Mouse (Mus musculus): ENCODE measurements at regions not wholly inside any gene's neighbourhood (a gene's known extent, or its start where the extent isn't known, plus 50 kb on each side); places are given as distances from the start of the nearest gene placed in this dataset.

DNA sequence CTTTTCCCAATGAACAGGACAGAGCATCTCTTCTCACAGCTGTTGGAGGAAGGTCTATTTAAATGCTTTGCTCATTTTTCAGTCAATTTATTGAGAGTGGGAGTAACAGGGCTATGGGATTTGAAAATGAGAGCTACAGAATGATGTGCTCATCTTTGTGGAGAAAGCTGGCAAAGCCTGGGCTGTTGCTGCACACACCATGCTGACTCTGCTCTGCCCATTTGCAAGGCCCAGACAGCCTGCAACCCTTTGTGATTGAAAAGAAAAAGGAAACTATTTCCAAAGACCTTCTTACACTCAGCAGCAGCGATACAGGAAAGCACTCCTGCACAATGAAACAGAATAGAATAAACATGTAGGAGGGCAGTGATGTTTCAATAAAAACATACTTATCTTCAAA, 231.5 kb upstream of the B3gat1 start:
- ATAC-seq (ENCODE audit: insufficient number of reproducible peaks, low FRiP score, low TSS enrichment, low read depth), result no peak

DNA sequence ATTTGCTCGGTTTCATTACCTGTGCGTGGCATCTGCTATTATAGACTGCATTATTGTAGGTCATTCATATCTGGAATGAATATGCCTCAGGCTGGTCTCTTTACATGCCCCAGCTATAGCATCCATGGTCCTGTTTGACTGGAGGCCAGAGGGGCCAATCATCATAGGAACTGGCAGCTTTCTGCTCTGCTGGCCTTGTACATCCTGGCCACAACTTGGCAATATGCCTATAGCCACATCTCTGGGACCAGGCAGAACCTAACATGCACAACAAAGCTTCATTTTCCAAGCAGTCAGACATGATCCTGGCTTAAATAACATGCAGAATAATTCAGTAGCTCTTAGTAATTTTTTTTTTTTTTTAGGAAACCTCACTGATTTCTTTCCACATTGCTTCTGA, 227.6 kb upstream of the B3gat1 start:
- Histone ChIP-seq H3K4me1 (no peaks in the 10 kb centered on the region), H3K9me3 (no peaks in the 10 kb centered on the region), H3K4me3 (no peak overlapping the region), H3K36me3 (no peaks in the 10 kb centered on the region), H3K4me2 (no peak overlapping the region), H3K27me3 (no peaks in the 10 kb centered on the region), H3K9ac (no peak overlapping the region), H3K27ac (no peak overlapping the region)
- no peak for ATAC-seq (ENCODE audit: insufficient number of reproducible peaks, low FRiP score, low TSS enrichment, low read depth)
- WGBS, result 94% methylated on average over 2 of the region's 2 CpGs

More for the DNA sequence above, 231.5 kb upstream of the B3gat1 start:
- H3K4me1 ChIP-seq, result no peaks in the 10 kb centered on the region
- no peaks in the 10 kb centered on the region for H3K36me3 ChIP-seq
- H3K9ac ChIP-seq, result no peak overlapping the region
- no peak overlapping the region for H3K4me3 ChIP-seq
- H3K27ac ChIP-seq, result no peak overlapping the region
- no peaks in the 10 kb centered on the region for H3K9me3 ChIP-seq
- no peaks in the 10 kb centered on the region for H3K27me3 ChIP-seq
- no peak overlapping the region for H3K4me2 ChIP-seq
- WGBS, result 69% methylated on average over 1 of the region's 1 CpGs

GRCm38 (mm10) chr9:26518651-26519050, 214.9 kb upstream of the B3gat1 start:
- no peaks in the 10 kb centered on the region for H3K9me3 ChIP-seq
- H3K4me3 ChIP-seq, result no peak overlapping the region
- no peak overlapping the region for H3K27ac ChIP-seq
- H3K9ac ChIP-seq, result no peak overlapping the region
- WGBS, result 72% methylated on average over 2 of the region's 2 CpGs
- no peaks in the 10 kb centered on the region for H3K27me3 ChIP-seq
- ATAC-seq (ENCODE audit: insufficient number of reproducible peaks, low FRiP score, low TSS enrichment, low read depth), result no peak
- H3K4me2 ChIP-seq, result no peak overlapping the region
- H3K36me3 ChIP-seq, result no peaks in the 10 kb centered on the region
- H3K4me1 ChIP-seq, result peaks cover 10% of the 10 kb centered on the region; the same call in 1 of the 2 replicates

GRCm38 (mm10) chr9:26519581-26520501, 213.7 kb upstream of the B3gat1 start:
- no peak overlapping the region for H3K4me3 ChIP-seq
- ATAC-seq (ENCODE audit: insufficient number of reproducible peaks, low FRiP score, low TSS enrichment, low read depth), result peak; percentile 70; the same call in 1 of the 2 replicates
- H3K27me3 ChIP-seq, result no peaks in the 10 kb centered on the region
- 32% methylated on average over 5 of the region's 5 CpGs for WGBS
- no peak overlapping the region for H3K4me2 ChIP-seq
- peaks cover 10% of the 10 kb centered on the region; the same call in 1 of the 2 replicates for H3K4me1 ChIP-seq
- peak overlapping the region; percentile 35; the same call in 1 of the 2 replicates for H3K27ac ChIP-seq
- no peak overlapping the region for H3K9ac ChIP-seq
- no peaks in the 10 kb centered on the region for H3K36me3 ChIP-seq
- no peaks in the 10 kb centered on the region for H3K9me3 ChIP-seq

- Histone ChIP-seq H3K9me3 (no peaks in the 10 kb centered on the region), H3K4me2 (no peak overlapping the region), H3K27me3 (no peaks in the 10 kb centered on the region), H3K4me3 (no peak overlapping the region), H3K27ac (no peak overlapping the region), H3K4me1 (peaks cover 10% of the 10 kb centered on the region; the same call in 1 of the 2 replicates), H3K36me3 (no peaks in the 10 kb centered on the region), H3K9ac (no peak overlapping the region)
- 32% methylated on average over 1 of the region's 1 CpGs for WGBS
- peak; percentile 28; the same call in 1 of the 2 replicates for ATAC-seq (ENCODE audit: insufficient number of reproducible peaks, low FRiP score, low TSS enrichment, low read depth)
Observed at GRCm38 (mm10) chr9:26524089-26524488, 209.4 kb upstream of the B3gat1 start.

DNA sequence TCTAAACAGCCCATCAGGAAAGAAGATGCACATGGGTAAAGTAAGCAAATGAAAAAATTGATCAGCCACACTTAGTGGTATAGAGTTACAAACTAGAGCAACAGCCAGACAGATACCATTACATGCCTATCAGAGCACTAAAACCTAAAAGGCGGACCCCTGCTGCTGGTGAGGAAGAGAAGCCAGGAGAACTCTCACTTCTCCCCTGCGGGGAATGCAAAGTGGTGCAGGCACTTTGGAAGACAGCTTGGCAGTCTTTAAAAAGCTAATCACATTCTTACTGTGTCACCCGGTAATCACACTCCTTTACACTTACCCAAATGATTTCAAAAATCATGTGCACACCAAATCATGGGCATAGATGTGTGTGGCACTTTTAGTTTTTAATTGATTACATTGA, 204.8 kb upstream of the B3gat1 start:
- H3K27me3 ChIP-seq, result no peaks in the 10 kb centered on the region
- ATAC-seq (ENCODE audit: insufficient number of reproducible peaks, low FRiP score, low TSS enrichment, low read depth), result no peak
- H3K4me1 ChIP-seq, result no peaks in the 10 kb centered on the region
- H3K9me3 ChIP-seq, result no peaks in the 10 kb centered on the region
- no peaks in the 10 kb centered on the region for H3K36me3 ChIP-seq
- no peak overlapping the region for H3K4me2 ChIP-seq
- WGBS, result 10% methylated on average over 3 of the region's 3 CpGs
- H3K9ac ChIP-seq, result no peak overlapping the region
- no peak overlapping the region for H3K4me3 ChIP-seq
- H3K27ac ChIP-seq, result no peak overlapping the region

DNA sequence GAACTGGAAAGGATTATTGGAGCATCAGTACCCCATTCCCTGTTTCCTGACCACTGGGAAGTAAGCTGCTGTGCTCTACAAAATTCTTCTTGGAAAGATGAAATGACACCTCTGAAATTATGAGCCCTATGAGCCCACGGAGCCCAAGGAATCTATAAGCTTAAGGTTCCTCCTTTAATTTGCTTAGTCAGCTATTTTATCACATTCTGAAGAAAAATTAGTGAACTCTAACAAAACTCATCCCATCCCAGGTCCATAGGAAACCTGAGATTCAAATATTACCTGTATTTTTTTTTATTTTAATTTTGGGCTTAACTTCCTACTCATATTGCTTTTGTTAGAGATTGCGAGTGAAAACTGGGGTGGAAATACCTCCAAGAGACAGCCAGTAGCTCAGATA, 194.5 kb upstream of the B3gat1 start:
- Histone ChIP-seq H3K4me1 (no peaks in the 10 kb centered on the region), H3K27ac (no peak overlapping the region), H3K4me3 (no peak overlapping the region), H3K27me3 (no peaks in the 10 kb centered on the region), H3K4me2 (no peak overlapping the region), H3K9me3 (no peaks in the 10 kb centered on the region), H3K36me3 (no peaks in the 10 kb centered on the region), H3K9ac (no peak overlapping the region)
- ATAC-seq (ENCODE audit: insufficient number of reproducible peaks, low FRiP score, low TSS enrichment, low read depth), result no peak
- WGBS, result 85% methylated on average over 2 of the region's 2 CpGs

- H3K4me3 ChIP-seq, result no peak overlapping the region
- H3K9ac ChIP-seq, result no peak overlapping the region
- no peak overlapping the region for H3K4me2 ChIP-seq
- H3K36me3 ChIP-seq, result no peaks in the 10 kb centered on the region
- no peaks in the 10 kb centered on the region for H3K27me3 ChIP-seq
- ATAC-seq (ENCODE audit: insufficient number of reproducible peaks, low FRiP score, low TSS enrichment, low read depth), result no peak
- H3K27ac ChIP-seq, result no peak overlapping the region
- 57% methylated on average over 4 of the region's 4 CpGs for WGBS
- H3K4me1 ChIP-seq, result no peaks in the 10 kb centered on the region
- H3K9me3 ChIP-seq, result no peaks in the 10 kb centered on the region
Observed at GRCm38 (mm10) chr9:26548328-26548922, 185.1 kb upstream of the B3gat1 start.

- no peak overlapping the region for H3K4me3 ChIP-seq
- no peaks in the 10 kb centered on the region for H3K36me3 ChIP-seq
- no peak overlapping the region for H3K27ac ChIP-seq
- H3K9ac ChIP-seq, result no peak overlapping the region
- no peaks in the 10 kb centered on the region for H3K9me3 ChIP-seq
- H3K4me2 ChIP-seq, result no peak overlapping the region
- H3K27me3 ChIP-seq, result no peaks in the 10 kb centered on the region
- WGBS, result 75% methylated on average over 4 of the region's 4 CpGs
- ATAC-seq (ENCODE audit: insufficient number of reproducible peaks, low FRiP score, low TSS enrichment, low read depth), result no peak
- H3K4me1 ChIP-seq, result no peaks in the 10 kb centered on the region
Observed at GRCm38 (mm10) chr9:26549118-26549517, 184.4 kb upstream of the B3gat1 start.

- Histone ChIP-seq H3K27me3 (no peaks in the 10 kb centered on the region), H3K27ac (no peak overlapping the region), H3K4me3 (no peak overlapping the region), H3K9me3 (no peaks in the 10 kb centered on the region), H3K9ac (no peak overlapping the region), H3K36me3 (no peaks in the 10 kb centered on the region), H3K4me1 (no peaks in the 10 kb centered on the region), H3K4me2 (no peak overlapping the region)
- 72% methylated on average over 2 of the region's 2 CpGs for WGBS
- ATAC-seq (ENCODE audit: insufficient number of reproducible peaks, low FRiP score, low TSS enrichment, low read depth), result no peak
Observed at GRCm38 (mm10) chr9:26549551-26549950, 184.0 kb upstream of the B3gat1 start.

DNA sequence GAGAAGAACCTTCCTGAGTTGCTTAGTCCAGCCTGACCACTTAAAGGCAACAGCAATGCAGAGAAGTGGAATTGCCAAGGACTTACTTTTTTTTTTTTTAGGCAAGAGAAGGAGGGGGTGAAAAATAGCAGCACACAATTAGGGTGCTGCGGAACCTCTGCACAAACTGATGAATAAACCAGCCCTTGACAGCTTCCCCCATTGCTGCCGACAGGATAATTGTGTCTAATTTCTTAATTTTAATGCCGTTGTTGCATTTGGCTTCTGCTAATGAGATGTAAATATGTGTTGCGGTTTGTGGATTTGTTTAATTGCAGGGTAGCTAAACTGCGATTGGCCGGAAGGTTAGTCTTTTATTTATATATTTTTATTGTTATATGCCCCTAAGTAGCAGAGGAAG, 157.5 kb upstream of the B3gat1 start:
- Histone ChIP-seq H3K27ac (no peak overlapping the region), H3K4me2 (no peak overlapping the region), H3K4me1 (no peaks in the 10 kb centered on the region), H3K36me3 (no peaks in the 10 kb centered on the region), H3K9me3 (no peaks in the 10 kb centered on the region), H3K9ac (no peak overlapping the region), H3K27me3 (no peaks in the 10 kb centered on the region), H3K4me3 (no peak overlapping the region)
- ATAC-seq (ENCODE audit: insufficient number of reproducible peaks, low FRiP score, low TSS enrichment, low read depth), result no peak
- 89% methylated on average over 6 of the region's 6 CpGs for WGBS

DNA sequence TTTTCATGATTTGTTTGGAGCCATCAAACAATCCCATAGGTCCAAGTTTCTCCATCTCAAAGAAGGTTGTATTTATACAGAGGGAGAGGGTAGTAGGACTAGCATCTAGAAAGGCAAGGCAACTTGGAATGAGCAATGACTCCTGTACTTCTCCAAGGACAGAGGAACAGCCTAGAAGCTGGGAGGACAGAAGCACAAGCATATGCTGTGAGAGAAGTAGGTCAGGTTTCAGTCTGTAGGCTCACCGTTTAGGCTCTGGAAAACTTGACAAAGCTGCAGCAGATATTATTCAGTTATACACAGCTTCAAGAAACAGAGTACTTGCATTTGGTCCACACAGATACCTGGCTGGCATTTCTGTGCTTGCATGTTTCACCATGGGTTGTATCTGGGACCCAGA, 131.5 kb upstream of the B3gat1 start:
- ATAC-seq (ENCODE audit: insufficient number of reproducible peaks, low FRiP score, low TSS enrichment, low read depth), result no peak
- Histone ChIP-seq H3K4me1 (no peaks in the 10 kb centered on the region), H3K27ac (no peak overlapping the region), H3K9me3 (no peaks in the 10 kb centered on the region), H3K9ac (no peak overlapping the region), H3K36me3 (no peaks in the 10 kb centered on the region), H3K4me2 (no peak overlapping the region), H3K4me3 (no peak overlapping the region), H3K27me3 (no peaks in the 10 kb centered on the region)
- WGBS, result 81% methylated on average over 1 of the region's 1 CpGs
